Mouse (Mus musculus): ENCODE results near the gene Cdk2ap2.
A peak's percentile ranks its signal among the peaks of the same experiment; 100 is the strongest.

Cdk2ap2 gene

GRCm38 (mm10) chr19:4094774-4095303 is 2.1 kb upstream of the Cdk2ap2 start:
- DNase-seq = no peak

- no peak for DNase-seq
These were observed 1.2 kb upstream of the Cdk2ap2 start for GRCm38 (mm10) chr19:4095802-4096201.

- no peak for DNase-seq
These were observed 451 bp downstream of the Cdk2ap2 start for GRCm38 (mm10) chr19:4097441-4097825.

- no peak for DNase-seq
These were observed 1.4 kb downstream of the Cdk2ap2 start for GRCm38 (mm10) chr19:4098426-4098825.

- DNase-seq = peak; percentile 92
These were observed 2.1 kb downstream of the Cdk2ap2 start for GRCm38 (mm10) chr19:4099056-4099455.

- peak; percentile 74 for DNase-seq
These were observed 3.1 kb downstream of the Cdk2ap2 start, which contains the start of gene Pitpnm1 for GRCm38 (mm10) chr19:4099837-4100717. Gene Pitpnm1, plus strand, starts transcription at chr19:4099998.

GRCm38 (mm10) chr19:4100718-4101261 is 3.8 kb downstream of the Cdk2ap2 start:
- peak; percentile 85 for DNase-seq

- no peak for DNase-seq
These were observed 4.5 kb downstream of the Cdk2ap2 start for GRCm38 (mm10) chr19:4101466-4101865.

- DNase-seq = no peak
These were observed 5.1 kb downstream of the Cdk2ap2 start for GRCm38 (mm10) chr19:4102049-4102448.

- DNase-seq = peak; percentile 63
These were observed 5.6 kb downstream of the Cdk2ap2 start for GRCm38 (mm10) chr19:4102626-4103025.

- DNase-seq = no peak
These were observed 6.3 kb downstream of the Cdk2ap2 start for GRCm38 (mm10) chr19:4103294-4103693.

- no peak for DNase-seq
These were observed 6.8 kb downstream of the Cdk2ap2 start for GRCm38 (mm10) chr19:4103792-4104191.

GRCm38 (mm10) chr19:4104675-4105194 is 7.8 kb downstream of the Cdk2ap2 start:
- no peak for DNase-seq

- no peak for DNase-seq
These were observed 9.7 kb downstream of the Cdk2ap2 start for GRCm38 (mm10) chr19:4106654-4107053.

GRCm38 (mm10) chr19:4108535-4108934 is 11.6 kb downstream of the Cdk2ap2 start:
- DNase-seq = no peak

GRCm38 (mm10) chr19:4112063-4112960 is 15.3 kb downstream of the Cdk2ap2 start:
- no peak for DNase-seq

GRCm38 (mm10) chr19:4113186-4113805 is 16.3 kb downstream of the Cdk2ap2 start:
- peak; percentile 97 for DNase-seq

GRCm38 (mm10) chr19:4113806-4114230 is 16.8 kb downstream of the Cdk2ap2 start:
- DNase-seq = no peak

GRCm38 (mm10) chr19:4114551-4114950 is 17.6 kb downstream of the Cdk2ap2 start:
- DNase-seq = no peak

- no peak for DNase-seq
These were observed 18.2 kb downstream of the Cdk2ap2 start for GRCm38 (mm10) chr19:4115144-4115543.

- no peak for DNase-seq
These were observed 18.8 kb downstream of the Cdk2ap2 start for GRCm38 (mm10) chr19:4115816-4116215.

- DNase-seq = no peak
These were observed 20.0 kb downstream of the Cdk2ap2 start for GRCm38 (mm10) chr19:4117006-4117405.

All from cerebellum, adult 8-10 months (tissue).